Mouse (Mus musculus): Measurements from ENCODE around the gene Ccdc124. TPM values are rescaled to one million over a fixed set of nuclear protein-coding genes. Genes with fewer than 3 reads are reported as not detected.
A peak's percentile ranks its signal among the peaks of the same experiment; 100 is the strongest.

Ccdc124 gene
- total RNA-seq, 2 experiments from 2014 or later = 92.7 to 95.6 TPM

DNA sequence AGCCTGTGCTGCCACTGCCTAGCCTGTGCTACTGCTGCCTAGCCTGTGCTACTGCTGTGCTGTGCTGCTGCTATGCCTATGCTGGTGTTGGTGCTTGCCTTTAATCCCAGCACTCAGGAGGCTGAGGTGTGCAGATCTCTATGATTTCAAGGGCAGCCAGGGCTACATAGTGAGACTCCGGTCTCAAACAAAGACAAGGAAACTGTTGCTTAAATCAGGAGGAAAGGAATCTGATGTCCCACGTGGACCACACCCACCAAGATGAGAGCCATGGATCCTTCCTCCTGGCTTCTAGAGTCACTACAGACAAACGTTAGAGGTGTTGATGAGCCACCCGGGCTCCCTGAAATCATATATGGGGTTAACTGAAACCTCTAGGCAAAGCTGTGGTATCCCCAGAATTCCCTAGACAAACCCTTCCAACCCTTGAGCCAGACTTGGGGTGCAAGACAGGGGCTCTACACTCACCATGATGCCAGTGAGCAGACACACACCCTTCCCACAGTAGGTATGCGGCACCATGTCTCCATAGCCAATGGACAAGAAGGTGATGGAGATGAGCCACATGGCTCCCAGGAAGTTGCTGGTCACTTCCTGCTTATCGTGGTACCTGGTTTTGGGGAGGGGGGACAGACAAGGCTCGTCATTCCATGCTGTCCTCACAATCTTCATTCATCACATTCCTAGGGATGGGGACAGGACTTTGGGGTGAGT, 23.4 kb downstream of the Ccdc124 start:
- DNase-seq (ENCODE audit: extremely low spot score in 1 of 2, low spot score in 1 of 2) = no peak

DNA sequence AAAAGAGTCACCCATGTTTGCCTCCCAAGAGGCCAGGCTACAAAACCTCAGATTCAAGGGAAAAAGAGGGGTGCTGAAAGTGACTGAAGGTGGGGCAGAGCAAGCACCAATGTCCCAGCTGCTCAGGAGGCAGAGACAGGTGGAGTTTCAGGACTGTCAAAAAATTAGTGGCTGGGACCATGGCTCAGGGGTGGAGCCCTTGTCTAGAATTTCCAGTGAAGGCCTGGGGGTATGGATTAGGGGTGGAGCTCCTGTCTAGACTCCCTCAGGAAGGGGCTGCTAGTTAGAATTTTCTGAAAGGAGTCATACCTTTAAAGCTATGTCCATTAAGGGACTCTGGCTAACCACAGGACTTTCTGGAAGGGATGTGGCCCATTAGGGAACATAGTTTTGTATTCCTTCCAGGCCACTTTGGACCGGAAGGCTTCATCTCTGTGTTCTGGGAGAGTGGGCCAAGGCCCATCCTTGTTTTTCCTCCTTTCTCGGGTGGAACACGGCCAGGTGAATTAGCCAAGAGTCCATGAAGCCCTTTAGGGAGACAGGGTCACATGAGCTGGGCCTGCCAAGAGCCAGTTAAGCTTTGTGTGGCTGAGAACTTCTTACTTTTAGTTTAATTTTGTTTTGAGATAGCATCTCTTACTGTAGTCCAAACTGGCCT, 24.3 kb downstream of the Ccdc124 start:
- DNase-seq (ENCODE audit: extremely low spot score in 1 of 2, low spot score in 1 of 2) = no peak

GRCm38 (mm10) chr8:70846371-70847154, 27.2 kb downstream of the Ccdc124 start:
- no peak for DNase-seq (ENCODE audit: extremely low spot score in 1 of 2, low spot score in 1 of 2)

DNA sequence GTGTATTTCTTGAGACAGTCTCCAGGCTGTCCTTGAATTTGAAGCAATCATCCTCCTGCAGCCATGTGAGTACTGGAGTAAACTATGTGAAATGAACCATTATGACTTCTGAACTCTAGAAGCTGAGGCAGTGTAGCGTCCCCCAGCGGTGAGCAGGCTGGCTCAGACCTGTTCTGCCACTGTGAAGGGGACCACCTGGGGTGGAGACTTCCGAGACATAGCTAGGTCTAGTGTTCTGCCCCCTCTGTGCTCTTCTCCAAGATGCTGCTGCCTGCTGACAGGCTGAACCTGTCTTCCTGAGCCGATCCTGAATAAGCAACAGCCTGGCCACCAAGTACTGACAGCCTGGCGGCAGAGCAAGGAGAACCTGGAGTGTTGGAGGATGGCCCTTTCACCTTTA, 28.6 kb downstream of the Ccdc124 start:
- no peak for DNase-seq (ENCODE audit: extremely low spot score in 1 of 2, low spot score in 1 of 2)

- DNase-seq (ENCODE audit: extremely low spot score in 1 of 2, low spot score in 1 of 2) = peak; percentile 90 to 98
Measured at GRCm38 (mm10) chr8:70844523-70844922, 29.2 kb downstream of the Ccdc124 start.

- DNase-seq (ENCODE audit: extremely low spot score in 1 of 2, low spot score in 1 of 2) = no peak
Measured at GRCm38 (mm10) chr8:70843941-70844340, 29.8 kb downstream of the Ccdc124 start.

- DNase-seq (ENCODE audit: extremely low spot score in 1 of 2, low spot score in 1 of 2) = no peak
Measured at GRCm38 (mm10) chr8:70843214-70843773, 30.4 kb downstream of the Ccdc124 start.

DNA sequence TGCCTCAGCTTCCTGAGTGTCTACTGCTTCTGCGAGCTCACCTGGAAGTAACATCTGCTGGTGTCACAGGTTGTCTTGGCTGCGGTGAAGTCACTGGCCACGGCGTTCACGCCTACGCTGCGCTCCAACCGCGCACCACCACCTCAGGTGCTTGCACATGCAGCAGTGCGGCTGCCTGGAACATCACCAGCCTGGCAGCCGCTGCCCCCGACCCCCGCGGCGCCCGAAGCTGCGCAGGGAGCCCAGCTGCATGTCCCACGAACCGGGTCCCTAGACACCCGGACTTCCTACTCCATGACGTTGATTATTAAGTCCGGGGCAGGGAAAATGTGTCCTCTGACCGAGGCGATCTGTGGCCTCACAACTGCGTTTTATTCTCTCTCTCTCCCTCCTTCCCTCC, 31.3 kb downstream of the Ccdc124 start:
- DNase-seq (ENCODE audit: extremely low spot score in 1 of 2, low spot score in 1 of 2) = no peak

DNA sequence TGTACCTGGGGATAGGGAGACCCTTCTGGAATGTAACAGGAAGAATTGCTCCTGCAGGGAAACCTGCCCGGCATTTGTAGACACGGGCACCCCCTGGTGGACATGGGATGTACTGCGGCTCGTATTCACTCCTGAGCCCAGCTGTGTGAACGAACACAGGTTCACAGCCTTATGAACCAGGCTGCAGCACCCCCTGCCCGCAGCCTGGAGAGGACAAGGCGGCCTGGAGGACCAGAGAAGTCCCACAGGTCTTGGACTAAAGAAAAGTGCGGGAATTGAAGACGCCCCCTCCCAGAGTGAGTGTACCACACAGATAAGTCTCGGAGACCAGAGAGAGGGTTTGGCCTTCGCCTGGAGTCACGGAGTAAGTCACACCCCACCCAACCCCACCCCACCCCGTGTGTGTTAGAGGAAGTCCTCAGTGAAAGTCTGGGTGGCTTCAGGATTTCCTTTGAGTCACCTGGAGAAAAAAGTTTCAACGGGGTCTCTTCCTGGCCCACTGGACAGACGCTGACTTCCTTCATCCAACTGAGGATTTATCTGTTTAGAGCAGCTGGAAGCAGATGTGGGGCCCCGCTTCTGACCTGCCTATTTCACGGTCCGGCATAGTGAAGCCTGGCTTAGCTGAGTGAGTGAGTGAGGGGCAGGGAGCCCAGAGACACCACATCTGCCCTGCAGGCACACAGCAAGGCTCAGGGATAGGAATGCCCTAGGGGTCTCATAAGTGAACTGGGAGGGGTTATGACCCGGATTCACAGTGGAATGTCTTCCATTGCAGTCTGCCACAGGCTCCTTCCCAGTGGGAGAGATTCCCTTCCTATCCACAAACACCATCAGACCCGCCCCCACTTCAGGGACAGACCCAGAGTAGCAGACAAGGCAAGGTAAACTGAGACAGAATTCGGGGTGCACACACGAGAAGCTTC, 32.3 kb downstream of the Ccdc124 start:
- peak; percentile 96 to 99 for DNase-seq (ENCODE audit: extremely low spot score in 1 of 2, low spot score in 1 of 2)

- no peak for DNase-seq (ENCODE audit: extremely low spot score in 1 of 2, low spot score in 1 of 2)
Measured at GRCm38 (mm10) chr8:70840590-70840989, 33.1 kb downstream of the Ccdc124 start.

GRCm38 (mm10) chr8:70839408-70840351, 34.1 kb downstream of the Ccdc124 start, which contains the start of gene Arrdc2:
Arrdc2 (minus strand) TSS chr8:70839720.
- DNase-seq (ENCODE audit: extremely low spot score in 1 of 2, low spot score in 1 of 2) = peak; percentile 84 to 89

- peak in 1 of 2 experiments; percentile 27 for DNase-seq (ENCODE audit: extremely low spot score in 1 of 2, low spot score in 1 of 2)
Measured at GRCm38 (mm10) chr8:70838654-70839407, 34.9 kb downstream of the Ccdc124 start.

- DNase-seq (ENCODE audit: extremely low spot score in 1 of 2, low spot score in 1 of 2) = no peak
Measured at GRCm38 (mm10) chr8:70836666-70837065, 37.1 kb downstream of the Ccdc124 start.

DNA sequence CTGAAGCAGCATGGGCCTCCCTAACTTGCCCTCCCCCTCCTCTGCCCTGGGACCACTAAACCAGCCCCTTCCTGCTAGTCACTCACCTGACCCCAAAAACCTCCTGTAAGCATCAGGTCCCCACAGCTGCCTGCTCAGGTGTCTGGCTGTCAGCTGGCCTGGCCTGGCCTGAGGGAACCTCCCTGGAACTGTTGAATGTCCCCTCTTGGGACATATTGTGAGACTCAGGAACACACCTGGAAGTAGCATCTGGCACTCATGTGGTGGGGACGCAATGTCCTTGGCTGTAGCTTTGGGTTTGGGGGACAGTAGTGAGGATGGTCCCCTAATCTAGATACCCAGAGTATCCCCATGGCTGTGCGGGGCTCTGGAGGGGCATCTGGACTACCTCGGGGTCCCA, 39.7 kb downstream of the Ccdc124 start:
- no peak for DNase-seq (ENCODE audit: extremely low spot score in 1 of 2, low spot score in 1 of 2)

DNA sequence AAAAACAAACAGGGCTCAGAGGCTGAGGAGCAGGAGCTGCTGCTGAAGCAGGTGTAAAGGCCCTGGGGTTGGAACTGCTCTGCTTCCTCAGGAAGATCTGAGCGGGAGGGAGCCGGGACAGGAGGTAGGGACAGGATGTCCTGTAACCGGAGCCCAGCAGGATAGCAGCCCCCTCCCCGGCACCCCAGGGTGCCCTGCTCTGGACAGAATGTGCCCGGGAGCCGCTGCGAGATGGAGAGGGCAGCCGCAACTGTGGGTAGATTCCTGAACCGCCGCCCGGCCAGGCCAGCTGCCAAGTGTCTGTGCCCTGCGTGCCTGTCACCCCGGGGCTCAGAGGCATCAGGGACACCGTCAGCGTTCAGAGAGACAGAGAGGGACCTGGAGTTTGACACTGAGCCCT, 40.2 kb downstream of the Ccdc124 start:
- DNase-seq (ENCODE audit: extremely low spot score in 1 of 2, low spot score in 1 of 2) = peak in 1 of 2 experiments; percentile 40

DNA sequence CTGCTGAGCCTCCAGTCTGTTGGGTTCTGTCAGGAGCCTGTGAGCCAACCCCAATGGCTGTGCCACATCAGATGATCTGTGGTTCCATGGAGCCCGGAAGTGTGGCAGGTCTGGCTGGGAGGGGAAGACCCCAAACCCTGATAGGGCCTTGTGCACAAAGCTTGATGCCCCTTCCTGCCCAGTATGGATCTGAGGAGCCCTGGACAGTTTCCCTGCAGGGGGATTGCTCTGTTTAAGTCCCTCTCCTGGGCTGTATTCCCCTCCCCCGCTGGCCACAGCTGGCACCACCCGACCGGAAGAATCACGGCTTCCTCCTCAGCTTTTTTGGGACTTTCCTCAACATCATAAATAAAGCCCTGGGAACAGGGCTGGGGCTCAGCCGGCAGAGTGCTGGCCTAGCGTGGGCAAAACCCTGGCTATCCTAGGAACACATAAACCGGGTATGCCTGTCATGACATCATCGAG, 40.7 kb downstream of the Ccdc124 start:
- no peak for DNase-seq (ENCODE audit: extremely low spot score in 1 of 2, low spot score in 1 of 2)

DNA sequence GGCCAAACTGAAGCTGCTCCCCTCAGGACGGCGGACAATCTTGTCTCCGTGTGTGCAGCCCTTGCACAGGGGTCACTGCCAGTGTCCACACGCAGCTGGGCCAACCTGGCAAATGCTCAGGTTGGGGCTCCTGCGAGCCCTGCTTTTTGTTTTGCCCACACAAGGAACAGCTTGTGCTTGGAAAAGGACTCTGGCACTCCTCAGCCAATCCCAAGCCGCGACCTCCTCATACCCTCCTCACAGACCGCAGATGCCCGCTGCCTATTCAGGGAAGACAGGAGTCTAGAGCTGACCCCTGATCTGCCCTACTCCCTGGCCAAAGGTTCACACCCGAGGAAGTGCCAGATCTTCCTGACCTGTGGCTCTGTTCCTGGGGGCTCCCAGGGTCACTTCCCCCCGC, 41.4 kb downstream of the Ccdc124 start:
- no peak for DNase-seq (ENCODE audit: extremely low spot score in 1 of 2, low spot score in 1 of 2)

DNA sequence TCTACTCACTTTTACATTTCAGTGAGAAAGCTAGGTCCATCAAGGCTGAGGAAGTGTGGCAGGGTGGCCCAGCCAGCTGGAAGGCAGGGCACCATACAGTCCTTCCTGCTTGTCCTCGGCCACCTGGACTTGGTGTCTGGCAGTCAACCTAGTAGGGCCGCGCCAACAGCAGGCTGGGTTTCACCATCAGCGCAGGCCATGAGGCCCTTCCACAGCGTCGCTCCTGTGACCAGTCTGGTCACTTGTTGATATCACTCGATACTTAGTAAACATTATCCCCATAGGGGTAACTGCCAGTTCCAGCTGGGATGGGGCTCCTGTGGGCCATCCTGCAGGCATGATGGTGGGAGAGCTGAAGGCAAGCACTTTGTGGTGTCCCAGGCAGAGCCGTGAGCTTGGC, 42.2 kb downstream of the Ccdc124 start:
- DNase-seq (ENCODE audit: extremely low spot score in 1 of 2, low spot score in 1 of 2) = no peak
